Mouse (Mus musculus) heart, embryonic 16.5 days (tissue): ENCODE measurements around the gene Olfr397. TPM values are rescaled to one million over a fixed set of nuclear protein-coding genes. Genes with fewer than 3 reads are reported as not detected.

Experiments used
- ATAC-seq: fragments of 200-750 bp; cut with Nextera tagmentation; replicated peaks from 2 replicates; pipeline ENCODE4 v1.8.0; 2017; ENCODE audit warnings: moderate number of reproducible peaks; ENCODE audit not compliant: insufficient read depth, low FRiP score; ENCODE audit errors: extremely low read depth
- H3K27ac ChIP-seq: fragments of 300-500 bp; sonication (generic); 2 replicates; pipeline ENCODE4 v1.5.1; 2014; ENCODE audit warnings: mild to moderate bottlenecking, low read length, control low read depth, moderate library complexity
- H3K27me3 ChIP-seq: fragments of 300-500 bp; sonication (generic); 2 replicates; pipeline ENCODE4 v1.6.1; 2014; ENCODE audit warnings: low read length, mixed read lengths; ENCODE audit not compliant: control insufficient read depth, insufficient read depth
- H3K36me3 ChIP-seq: fragments of 300-500 bp; sonication (generic); 2 replicates; pipeline ENCODE4 v1.6.1; 2014; ENCODE audit not compliant: control insufficient read depth, insufficient read depth
- H3K4me1 ChIP-seq: fragments of 300-500 bp; sonication (generic); 2 replicates; pipeline ENCODE4 v1.6.1; 2014; ENCODE audit warnings: low read length, mixed read lengths; ENCODE audit not compliant: control insufficient read depth, insufficient read depth
- H3K4me2 ChIP-seq: fragments of 300-500 bp; sonication (generic); 2 replicates; pipeline ENCODE4 v1.6.1; 2014; ENCODE audit warnings: low read depth, mild to moderate bottlenecking, control low read depth, low read length
- H3K4me3 ChIP-seq: fragments of 300-500 bp; sonication (generic); 2 replicates; pipeline ENCODE4 v1.5.1; 2014; ENCODE audit warnings: mild to moderate bottlenecking, control low read depth, low read length
- H3K9ac ChIP-seq: fragments of 300-500 bp; sonication (generic); 2 replicates; pipeline ENCODE4 v1.6.1; 2014; ENCODE audit warnings: low read length, control low read depth
- H3K9me3 ChIP-seq: fragments of 300-500 bp; sonication (generic); replicated peaks from 2 replicates; pipeline ENCODE4 v1.6.1; 2016; ENCODE audit warnings: low read length; ENCODE audit not compliant: control insufficient read depth
- WGBS: fragments of 180-500 bp; shearing (Covaris S2); extraction: QIAGEN DNeasy Blood & Tissue Kit; methylation state at CpG from one replicate; pipeline ENCODE4 v1.1.7; 2014; 5-methylcytosine and 5-hydroxymethylcytosine counted together
- polyA plus RNA-seq: library from polyadenylated mRNA; unstranded; fragments of >200 nt; fragmentation: Nextera tagmentation; extraction: Ambion mirVana; gene quantifications from 2 replicates; pipeline ENCODE4 v1.2.1, GENCODE M21; 2015

The Olfr397 gene
- polyA plus RNA-seq = not detected in 2 replicates

GRCm38 (mm10) chr11:73960517-73960916, at the start of gene Olfr397:
Gene Olfr397, plus strand, starts transcription at chr11:73960817.
- Histone ChIP-seq H3K4me2 (no peak within 1 kb of the TSS), H3K36me3 (no peaks in the 10 kb centered on the region), H3K27me3 (no peaks in the 10 kb centered on the region), H3K4me3 (no peak within 1 kb of the TSS), H3K4me1 (no peaks in the 10 kb centered on the region), H3K27ac (no peak within 1 kb of the TSS), H3K9me3 (peaks cover 4% of the 10 kb centered on the region), H3K9ac (no peak within 1 kb of the TSS)
- WGBS = 57% methylated on average over 1 of the region's 1 CpGs
- no peak for ATAC-seq

- Histone ChIP-seq H3K27ac (no peak within 1 kb of the TSS), H3K4me1 (no peaks in the 10 kb centered on the region), H3K27me3 (no peaks in the 10 kb centered on the region), H3K9me3 (peaks cover 2% of the 10 kb centered on the region; the same call in 1 of the 2 replicates), H3K36me3 (no peaks in the 10 kb centered on the region), H3K9ac (no peak within 1 kb of the TSS), H3K4me2 (no peak within 1 kb of the TSS), H3K4me3 (no peak within 1 kb of the TSS)
- ATAC-seq = no peak
Observed at GRCm38 (mm10) chr11:73936377-73936776, 24.2 kb upstream of the Olfr397 start, which contains the start of gene Olfr23. Gene Olfr23, plus strand, starts transcription at chr11:73936677.

- H3K27me3 ChIP-seq = no peaks in the 10 kb centered on the region
- peaks cover 20% of the 10 kb centered on the region for H3K9me3 ChIP-seq
- H3K4me1 ChIP-seq = no peaks in the 10 kb centered on the region
- H3K9ac ChIP-seq = no peak within 1 kb of the TSS
- no peak within 1 kb of the TSS for H3K27ac ChIP-seq
- no peak within 1 kb of the TSS for H3K4me2 ChIP-seq
- no peak within 1 kb of the TSS for H3K4me3 ChIP-seq
- no peaks in the 10 kb centered on the region for H3K36me3 ChIP-seq
- ATAC-seq = no peak
Observed at GRCm38 (mm10) chr11:73990307-73990706, 29.7 kb downstream of the Olfr397 start, which contains the start of gene Olfr398. Gene Olfr398, minus strand, starts transcription at chr11:73990407.

GRCm38 (mm10) chr11:73993115-73993514, 32.5 kb downstream of the Olfr397 start:
- Histone ChIP-seq H3K36me3 (no peaks in the 10 kb centered on the region), H3K4me2 (no peak overlapping the region), H3K9ac (no peak overlapping the region), H3K4me1 (no peaks in the 10 kb centered on the region), H3K27me3 (no peaks in the 10 kb centered on the region), H3K27ac (no peak overlapping the region), H3K9me3 (peaks cover 13% of the 10 kb centered on the region), H3K4me3 (no peak overlapping the region)
- no peak for ATAC-seq

Other genes with a start within 250 kb of the Olfr397 start
- not detected in 2 replicates for gene Olfr389, start 180.1 kb upstream of the Olfr397 start, polyA plus RNA-seq
- gene Olfr390, start 177.9 kb upstream of the Olfr397 start, polyA plus RNA-seq = not detected in 2 replicates
- not detected in 2 replicates for gene Olfr391-ps, start 157.8 kb upstream of the Olfr397 start, polyA plus RNA-seq
- not detected in 2 replicates for gene Olfr392, start 143.8 kb upstream of the Olfr397 start, polyA plus RNA-seq
- not detected in 2 replicates for gene Olfr393, start 109.4 kb upstream of the Olfr397 start, polyA plus RNA-seq
- gene Olfr394, start 70.0 kb upstream of the Olfr397 start, polyA plus RNA-seq = not detected in 2 replicates
- gene Olfr395, start 51.5 kb upstream of the Olfr397 start, polyA plus RNA-seq = not detected in 2 replicates
- gene Olfr23, start 24.1 kb upstream of the Olfr397 start, polyA plus RNA-seq = not detected in 2 replicates
- not detected in 2 replicates for gene Olfr398, start 29.6 kb downstream of the Olfr397 start, polyA plus RNA-seq
- gene Olfr139, start 95.7 kb downstream of the Olfr397 start, polyA plus RNA-seq = not detected in 2 replicates
- gene Olfr399, start 95.8 kb downstream of the Olfr397 start, polyA plus RNA-seq = not detected in 2 replicates
- not detected in 2 replicates for gene Zfp616, start 109.1 kb downstream of the Olfr397 start, polyA plus RNA-seq
- gene Olfr401, start 152.9 kb downstream of the Olfr397 start, polyA plus RNA-seq = not detected in 2 replicates
- not detected in 2 replicates for gene Olfr402, start 192.7 kb downstream of the Olfr397 start, polyA plus RNA-seq
- gene Olfr403, start 225.4 kb downstream of the Olfr397 start, polyA plus RNA-seq = not detected in 2 replicates